Mouse (Mus musculus) CH12.LX (cell line): ENCODE data around the gene H60c.

Experiments
- CTCF ChIP-seq, 2 experiments: IDR thresholded peaks in 1 of 2; conservative IDR thresholded peaks in 1 of 2; 2 replicates each; pipeline ENCODE4 v1.5.1; 2011 to 2012; ENCODE audit warnings: low read depth in 2 of 2, low read length in 2 of 2, improper control_type of control experiment in 1 of 2, inconsistent platforms in 1 of 2, mild to moderate bottlenecking in 1 of 2, moderate library complexity in 1 of 2
- E2F4 ChIP-seq: IDR thresholded peaks from 2 replicates; pipeline ENCODE4 v1.6.1; 2011; ENCODE audit warnings: low read depth, low read length, improper control_type of control experiment; ENCODE audit not compliant: insufficient replicate concordance
- POLR2A ChIP-seq: IDR thresholded peaks from 2 replicates; pipeline ENCODE4 v1.6.1; 2011; ENCODE audit warnings: low read depth, mild to moderate bottlenecking, improper control_type of control experiment, low read length
- USF1 ChIP-seq: IDR thresholded peaks from 2 replicates; pipeline ENCODE4 v1.6.1; 2014; ENCODE audit warnings: low read depth, mild to moderate bottlenecking, inconsistent platforms, low read length, improper control_type of control experiment
- ZNF384 ChIP-seq: IDR thresholded peaks from 2 replicates; pipeline ENCODE4 v1.6.1; 2012; ENCODE audit warnings: low read depth, low read length, improper control_type of control experiment, inconsistent platforms

DNA sequence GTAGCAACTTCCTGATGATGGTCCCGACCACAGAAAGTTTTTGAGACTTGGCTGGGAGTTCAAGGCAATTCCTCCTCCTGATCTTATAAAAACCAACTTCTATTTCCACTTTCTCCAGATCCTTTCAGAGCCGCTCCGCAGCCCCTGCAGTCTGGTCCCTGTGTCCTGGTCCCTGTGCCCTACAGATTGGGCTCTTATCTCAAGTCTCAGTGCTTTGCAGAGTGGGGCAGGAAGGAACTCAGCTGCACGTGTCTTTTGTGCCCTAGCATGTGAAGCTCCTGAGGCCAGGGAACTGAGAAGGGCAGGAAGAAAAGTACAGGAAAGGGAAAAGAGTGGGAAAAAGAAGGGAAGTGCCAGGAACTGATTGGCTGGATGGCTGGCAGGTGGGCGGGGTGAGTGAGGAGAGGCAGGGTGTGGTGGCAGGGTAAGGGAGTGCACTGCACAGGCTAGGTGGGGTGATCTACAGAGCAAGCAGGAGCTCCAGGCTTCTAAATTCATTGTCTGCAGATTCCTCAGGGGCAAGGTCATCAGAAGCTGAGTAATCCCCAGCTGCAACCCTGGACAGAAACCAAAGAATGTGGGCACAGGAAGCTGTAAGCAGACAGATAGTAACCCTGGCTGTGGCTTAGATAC, 30.8 kb downstream of the H60c start:
- no peak for TF ChIP-seq POLR2A
- no peak for TF ChIP-seq USF1
- no peak for TF ChIP-seq E2F4
- no peak for TF ChIP-seq ZNF384
- TF ChIP-seq CTCF (conservative IDR thresholded peaks at IDR 0.05 in 1 of 2, IDR thresholded peaks at IDR 0.05 in 1 of 2; ENCODE audit: low read depth in 2 of 2, low read length in 2 of 2): no peak
